Mouse (Mus musculus) left cerebral cortex, postnatal 36 days (tissue): ENCODE data around the gene Olfr822. TPM values are rescaled to one million over a fixed set of nuclear protein-coding genes. Genes with fewer than 3 reads are reported as not detected.
A peak's percentile ranks its signal among the peaks of the same experiment; 100 is the strongest.
"Not testable (repeated sequence)": the region's sequence is repeated elsewhere in the genome, so short reads cannot be mapped to it uniquely, and the experiment has no call there.

ENCODE experiments used
- DNase-seq, 2 experiments: peaks; one replicate each; pipeline ENCODE4 v3.0.0; 2021 to 2022; ENCODE audit warnings: low spot score in 2 of 2, mixed read lengths in 1 of 2
- intact Hi-C: fragments of 180-260 bp; cut with DNase I; formaldehyde crosslinking; loops from one replicate; pipeline ENCODE4 v1.15.1; 2025
- total RNA-seq, 2 experiments: library from RNA; stranded (reverse); gene quantifications; 2 replicates each; pipeline ENCODE4 v1.2.3; 2021

Gene Olfr822
- total RNA-seq = not detected

GRCm38 (mm10) chr10:130070910-130071309 lies at the start of gene Olfr822:
TSS of gene Olfr822 (plus strand) at chr10:130071210.
- intact Hi-C loops = no loop called here
- DNase-seq = no peak

- no peak for DNase-seq
- intact Hi-C loops = no loop called here
These were observed 41.0 kb upstream of the Olfr822 start, which contains the start of gene Olfr821 for GRCm38 (mm10) chr10:130030048-130030447. TSS of gene Olfr821 (plus strand) at chr10:130030348.

GRCm38 (mm10) chr10:130037096-130037495 lies 33.9 kb upstream of the Olfr822 start:
- intact Hi-C loops = no loop called here
- no peak for DNase-seq

- intact Hi-C loops = loop anchor here (2.0 to 10.0 kb wide), 2 partner anchors 548 to 1066 kb away; no protein-coding TSS in a partner anchor
- DNase-seq = peak; percentile 11 to 40
These were observed 21.9 kb downstream of the Olfr822 start for GRCm38 (mm10) chr10:130092838-130093440.

- intact Hi-C loops = loop anchor here (10.0 kb wide), 1 partner anchor 551 kb away; no protein-coding TSS in a partner anchor
- DNase-seq = no peak
These were observed 25.1 kb downstream of the Olfr822 start for GRCm38 (mm10) chr10:130096104-130096503.

- DNase-seq, intact Hi-C loops: not testable (repeated sequence)
These were observed 44.3 kb downstream of the Olfr822 start, which contains the start of gene Olfr823 for GRCm38 (mm10) chr10:130115283-130115682. TSS of gene Olfr823 (minus strand) at chr10:130115383.

GRCm38 (mm10) chr10:130116045-130116444 lies 45.0 kb downstream of the Olfr822 start:
- DNase-seq, intact Hi-C loops: not testable (repeated sequence)

Other genes with a start within 250 kb of the Olfr822 start
- gene Olfr812, start 225.1 kb upstream of the Olfr822 start, total RNA-seq = not detected
- not detected for gene Olfr813, start 215.8 kb upstream of the Olfr822 start, total RNA-seq
- not detected for gene Olfr814, start 191.4 kb upstream of the Olfr822 start, total RNA-seq
- not detected for gene Olfr815, start 165.3 kb upstream of the Olfr822 start, total RNA-seq
- not detected for gene Olfr816, start 155.6 kb upstream of the Olfr822 start, total RNA-seq
- gene Olfr818, start 122.1 kb upstream of the Olfr822 start, total RNA-seq = not detected
- gene Olfr819, start 103.9 kb upstream of the Olfr822 start, total RNA-seq = not detected
- not detected for gene Olfr247, start 95.1 kb upstream of the Olfr822 start, total RNA-seq
- not detected for gene Gm10310, start 86.1 kb upstream of the Olfr822 start, total RNA-seq
- gene Olfr820, start 58.6 kb upstream of the Olfr822 start, total RNA-seq = not detected
- gene Olfr821, start 40.9 kb upstream of the Olfr822 start, total RNA-seq = not detected
- not detected for gene Olfr823, start 44.2 kb downstream of the Olfr822 start, total RNA-seq
- gene Olfr824, start 58.8 kb downstream of the Olfr822 start, total RNA-seq = not detected
- not detected for gene Olfr825, start 95.6 kb downstream of the Olfr822 start, total RNA-seq
- gene Olfr826, start 113.0 kb downstream of the Olfr822 start, total RNA-seq = not detected
- not detected for gene Olfr827, start 143.2 kb downstream of the Olfr822 start, total RNA-seq
- gene Neurod4, start 209.0 kb downstream of the Olfr822 start, total RNA-seq = under 1 TPM; 0.12 to 0.16 TPM